Mouse (Mus musculus) stomach, embryonic 16.5 days (tissue): ENCODE measurements around the gene Pus1. TPM values are rescaled to one million over a fixed set of nuclear protein-coding genes. Genes with fewer than 3 reads are reported as not detected.

Experiments
- ATAC-seq: fragments of 200-750 bp; cut with Nextera tagmentation; 2 replicates; pipeline ENCODE4 v1.8.0; 2017; ENCODE audit warnings: moderate number of reproducible peaks, moderate TSS enrichment; ENCODE audit not compliant: insufficient read depth, low FRiP score
- H3K27ac ChIP-seq: fragments of 300-500 bp; sonication (generic); 2 replicates; pipeline ENCODE4 v1.5.1; 2014; ENCODE audit warnings: low read length
- H3K27me3 ChIP-seq: fragments of 300-500 bp; sonication (generic); 2 replicates; pipeline ENCODE4 v1.6.1; 2014; ENCODE audit warnings: low read length, control low read depth, mixed read lengths; ENCODE audit not compliant: control insufficient read depth, insufficient read depth
- H3K36me3 ChIP-seq: fragments of 300-500 bp; sonication (generic); 2 replicates; pipeline ENCODE4 v1.6.1; 2014; ENCODE audit warnings: low read length; ENCODE audit not compliant: control insufficient read depth, insufficient read depth
- H3K4me1 ChIP-seq: fragments of 300-500 bp; sonication (generic); 2 replicates; pipeline ENCODE4 v1.6.1; 2014; ENCODE audit warnings: low read length, control low read depth, mixed read lengths; ENCODE audit not compliant: control insufficient read depth, insufficient read depth
- H3K4me2 ChIP-seq: fragments of 300-500 bp; sonication (generic); 2 replicates; pipeline ENCODE4 v1.6.1; 2014; ENCODE audit warnings: low read depth, low read length, mixed read lengths
- H3K4me3 ChIP-seq: fragments of 300-500 bp; sonication (generic); replicated peaks from 2 replicates; pipeline ENCODE4 v1.5.1; 2014; ENCODE audit warnings: mild to moderate bottlenecking, low read length
- H3K9ac ChIP-seq: fragments of 300-500 bp; sonication (generic); 2 replicates; pipeline ENCODE4 v1.6.1; 2014; ENCODE audit warnings: low read length
- H3K9me3 ChIP-seq: fragments of 300-500 bp; sonication (generic); replicated peaks from 2 replicates; pipeline ENCODE4 v1.6.1; 2016; ENCODE audit warnings: low read length, control low read depth; ENCODE audit not compliant: control insufficient read depth
- WGBS: fragments of 180-500 bp; shearing (Covaris S2); extraction: QIAGEN DNeasy Blood & Tissue Kit; methylation state at CpG from one replicate; pipeline ENCODE4 v1.1.7; 2014; 5-methylcytosine and 5-hydroxymethylcytosine counted together
- polyA plus RNA-seq: library from polyadenylated mRNA; unstranded; fragments of >200 nt; fragmentation: Nextera tagmentation; extraction: Ambion mirVana; gene quantifications from 2 replicates; pipeline ENCODE4 v1.2.1, GENCODE M21; 2015

Pus1 gene
- polyA plus RNA-seq, 1 experiment from 2014 or later: 38.3 TPM

- peaks cover 3% of the 10 kb centered on the region; the same call in 1 of the 2 replicates for H3K36me3 ChIP-seq
- 92% methylated on average over 1 of the region's 1 CpGs for WGBS
- peaks cover 32% of the 10 kb centered on the region for H3K4me1 ChIP-seq
- no peaks in the 10 kb centered on the region for H3K27me3 ChIP-seq
- no peak overlapping the region for H3K4me2 ChIP-seq
- no peak overlapping the region for H3K27ac ChIP-seq
- no peak overlapping the region for H3K9ac ChIP-seq
- H3K4me3 ChIP-seq: no peak overlapping the region
- ATAC-seq: no peak
- H3K9me3 ChIP-seq: no peaks in the 10 kb centered on the region
Measured at GRCm38 (mm10) chr5:110806676-110807075, 26.2 kb upstream of the Pus1 start.

- Histone ChIP-seq H3K9ac (no peak overlapping the region), H3K9me3 (no peaks in the 10 kb centered on the region), H3K4me3 (no peak overlapping the region), H3K4me2 (no peak overlapping the region), H3K27ac (no peak overlapping the region), H3K4me1 (peaks cover 33% of the 10 kb centered on the region), H3K36me3 (peaks cover 3% of the 10 kb centered on the region; the same call in 1 of the 2 replicates), H3K27me3 (no peaks in the 10 kb centered on the region)
- WGBS: 86% methylated on average over 4 of the region's 4 CpGs
- no peak for ATAC-seq
Measured at GRCm38 (mm10) chr5:110806154-110806553, 25.7 kb upstream of the Pus1 start.

- Histone ChIP-seq H3K27ac (no peak overlapping the region), H3K36me3 (peaks cover 3% of the 10 kb centered on the region; the same call in 1 of the 2 replicates), H3K27me3 (no peaks in the 10 kb centered on the region), H3K9ac (no peak overlapping the region), H3K9me3 (no peaks in the 10 kb centered on the region), H3K4me1 (peaks cover 37% of the 10 kb centered on the region), H3K4me3 (no peak overlapping the region), H3K4me2 (no peak overlapping the region)
- 77% methylated on average over 7 of the region's 7 CpGs for WGBS
- no peak for ATAC-seq
Measured at GRCm38 (mm10) chr5:110804012-110804743, 23.7 kb upstream of the Pus1 start.

- H3K36me3 ChIP-seq: peaks cover 8% of the 10 kb centered on the region; the same call in 1 of the 2 replicates
- peaks cover 26% of the 10 kb centered on the region for H3K4me1 ChIP-seq
- H3K27me3 ChIP-seq: no peaks in the 10 kb centered on the region
- ATAC-seq: no peak
- H3K4me2 ChIP-seq: no peak overlapping the region
- H3K4me3 ChIP-seq: no peak overlapping the region
- no peak overlapping the region; the same call in 1 of the 2 replicates for H3K9ac ChIP-seq
- H3K9me3 ChIP-seq: no peaks in the 10 kb centered on the region
- H3K27ac ChIP-seq: no peak overlapping the region
Measured at GRCm38 (mm10) chr5:110802809-110803208, 22.4 kb upstream of the Pus1 start.

GRCm38 (mm10) chr5:110802186-110802585, 21.7 kb upstream of the Pus1 start:
- Histone ChIP-seq H3K4me2 (no peak overlapping the region), H3K27me3 (no peaks in the 10 kb centered on the region), H3K9ac (peak overlapping the region; percentile 23; the same call in 1 of the 2 replicates), H3K4me1 (peaks cover 20% of the 10 kb centered on the region), H3K27ac (peak overlapping the region; percentile 47; the same call in 1 of the 2 replicates), H3K9me3 (no peaks in the 10 kb centered on the region), H3K4me3 (no peak overlapping the region), H3K36me3 (peaks cover 9% of the 10 kb centered on the region; the same call in 1 of the 2 replicates)
- 80% methylated on average over 4 of the region's 4 CpGs for WGBS
- ATAC-seq: no peak

- WGBS: 83% methylated on average over 3 of the region's 3 CpGs
- Histone ChIP-seq H3K4me2 (no peak overlapping the region), H3K9me3 (no peaks in the 10 kb centered on the region), H3K36me3 (peaks cover 14% of the 10 kb centered on the region; the same call in 1 of the 2 replicates), H3K4me3 (no peak overlapping the region), H3K9ac (no peak overlapping the region), H3K27ac (peak overlapping the region; percentile 82), H3K27me3 (no peaks in the 10 kb centered on the region), H3K4me1 (peaks cover 10% of the 10 kb centered on the region)
- peak; percentile 63 for ATAC-seq
Measured at GRCm38 (mm10) chr5:110801036-110801624, 20.7 kb upstream of the Pus1 start.

- ATAC-seq: peak; percentile 71
- WGBS: 66% methylated on average over 4 of the region's 4 CpGs
- peaks cover 27% of the 10 kb centered on the region for H3K36me3 ChIP-seq
- H3K9me3 ChIP-seq: no peaks in the 10 kb centered on the region
- peaks cover 5% of the 10 kb centered on the region; the same call in 1 of the 2 replicates for H3K4me1 ChIP-seq
- H3K4me2 ChIP-seq: no peak overlapping the region
- no peak overlapping the region for H3K9ac ChIP-seq
- H3K27me3 ChIP-seq: no peaks in the 10 kb centered on the region
- H3K4me3 ChIP-seq: no peak overlapping the region
- no peak overlapping the region for H3K27ac ChIP-seq
Measured at GRCm38 (mm10) chr5:110797696-110798095, 17.2 kb upstream of the Pus1 start.

GRCm38 (mm10) chr5:110794363-110794762, 13.9 kb upstream of the Pus1 start:
- Histone ChIP-seq H3K36me3 (peaks cover 37% of the 10 kb centered on the region), H3K4me3 (no peak overlapping the region), H3K9me3 (no peaks in the 10 kb centered on the region), H3K4me1 (no peaks in the 10 kb centered on the region), H3K4me2 (no peak overlapping the region), H3K27me3 (no peaks in the 10 kb centered on the region), H3K27ac (no peak overlapping the region), H3K9ac (no peak overlapping the region)
- ATAC-seq: no peak
- whole genome bisulfite sequencing: 95% methylated on average over 7 of the region's 7 CpGs

GRCm38 (mm10) chr5:110788684-110789083, 8.2 kb upstream of the Pus1 start:
- Histone ChIP-seq H3K4me1 (no peaks in the 10 kb centered on the region), H3K4me3 (no peak overlapping the region), H3K36me3 (peaks cover 41% of the 10 kb centered on the region), H3K4me2 (no peak overlapping the region), H3K27ac (no peak overlapping the region), H3K9me3 (no peaks in the 10 kb centered on the region), H3K9ac (no peak overlapping the region), H3K27me3 (no peaks in the 10 kb centered on the region)
- peak; percentile 54 for ATAC-seq
- 68% methylated on average over 5 of the region's 5 CpGs for WGBS
